Mouse (Mus musculus) liver, embryonic 14.5 days (tissue): ENCODE data around the gene Tmbim4.

Experiments
- CTCF ChIP-seq: IDR thresholded peaks from 2 replicates; pipeline ENCODE4 v1.5.1; 2016; ENCODE audit warnings: antibody characterized with exemption, low read depth, control low read depth
- EP300 ChIP-seq: IDR thresholded peaks from 2 replicates; pipeline ENCODE4 v1.6.1; 2016; ENCODE audit warnings: antibody characterized with exemption, low read depth

DNA sequence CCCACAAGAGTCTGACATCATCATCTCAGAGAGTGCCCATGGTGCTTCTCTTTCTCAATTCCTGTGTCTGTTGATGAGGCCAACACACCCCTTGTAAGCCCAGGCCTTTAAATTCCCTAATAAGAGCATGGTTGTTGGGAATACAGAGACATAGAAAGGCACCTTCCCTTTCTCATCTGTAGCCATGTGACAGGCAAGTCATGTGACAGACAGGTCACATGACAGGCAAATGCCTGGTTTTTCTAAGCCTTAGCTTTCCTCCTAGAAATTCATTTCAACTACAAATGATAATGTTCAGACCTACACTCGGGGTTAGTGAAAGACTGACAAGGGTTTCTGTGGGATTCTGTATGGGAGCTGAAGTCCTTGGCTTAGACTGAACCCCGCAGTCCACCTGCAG lies 47.5 kb upstream of the Tmbim4 start:
- TF ChIP-seq CTCF (no peak), EP300 (no peak)
